Mouse (Mus musculus) cerebellum, adult 2 months (tissue): ENCODE measurements around the gene Hrh2.

Source experiments
- CTCF ChIP-seq: fragments of 200-500 bp; IDR thresholded peaks from 2 replicates; pipeline ENCODE4 v1.5.1; 2011; ENCODE audit warnings: low read depth, mild to moderate bottlenecking, control low read depth, low read length, moderate library complexity, borderline replicate concordance; ENCODE audit not compliant: insufficient read depth
- POLR2A ChIP-seq: fragments of 200-500 bp; IDR thresholded peaks from 2 replicates; pipeline ENCODE4 v1.6.1; 2011; ENCODE audit warnings: low read length, control low read depth, borderline replicate concordance; ENCODE audit not compliant: insufficient read depth

DNA sequence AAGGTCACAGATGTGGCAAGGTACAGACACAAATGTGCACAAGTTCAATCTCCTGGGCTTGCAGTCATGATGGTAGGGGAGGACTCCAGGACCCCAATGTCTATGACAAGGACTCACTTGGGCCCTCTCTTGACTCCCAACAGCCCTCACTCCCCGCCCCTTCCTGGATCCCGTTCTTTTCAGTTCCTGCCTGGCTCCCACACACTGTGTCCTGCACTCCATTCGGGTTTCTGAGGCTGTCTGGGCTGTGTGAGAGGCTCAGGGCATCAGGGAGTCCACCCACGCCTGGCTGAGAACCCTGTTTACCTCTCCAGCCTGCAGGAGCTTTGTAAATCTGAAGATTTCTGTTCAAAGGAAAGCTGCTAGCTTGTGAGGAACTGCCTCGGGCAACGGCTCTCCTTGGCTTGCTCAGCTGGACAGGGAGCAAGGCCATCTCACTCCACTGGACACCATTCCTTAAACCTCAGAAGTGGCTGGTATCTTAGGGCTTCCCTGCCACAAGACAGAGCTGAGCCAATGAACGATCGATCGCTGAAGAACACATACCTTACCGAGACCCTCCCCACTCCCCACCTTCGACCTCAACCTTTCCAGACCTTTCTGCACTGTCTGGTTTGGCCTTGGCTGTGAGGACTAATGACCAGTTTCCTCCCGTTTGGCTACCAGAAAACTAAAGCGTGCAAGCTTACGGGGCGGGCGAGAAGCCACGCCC is 90.4 kb downstream of the Hrh2 start:
- TF ChIP-seq CTCF (no peak), POLR2A (0 out of 2 replicates have a peak, but pooled peaks have one; percentile 12)
